Mouse (Mus musculus): ENCODE data around the gene Alms1.

Gene Alms1

DNA sequence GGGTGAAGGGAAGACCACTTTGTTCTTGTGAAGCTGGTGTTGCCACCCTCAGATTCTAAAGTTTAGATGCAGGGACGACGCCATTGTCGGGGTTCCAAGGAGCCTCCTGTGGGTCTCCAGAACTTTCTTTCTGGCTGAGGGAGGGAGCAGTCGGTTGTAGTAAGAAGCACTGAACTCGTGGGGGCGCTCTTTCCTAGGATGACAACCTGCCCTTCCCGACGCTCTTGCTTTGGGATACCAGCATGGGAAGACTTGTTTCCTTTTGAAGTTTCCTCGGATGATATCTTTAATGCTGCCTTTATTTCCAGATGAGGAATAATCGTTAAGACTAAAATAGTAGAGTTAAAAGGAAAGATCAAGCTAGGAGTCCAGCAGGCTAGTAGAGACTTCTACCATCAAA is 125.8 kb downstream of the Alms1 start, which contains the start of gene Nat8f7:
Nat8f7 (minus strand) TSS at position 101 of the 400 bp plus-strand sequence.
- peak in 1 of 2 experiments; percentile 2 for DNase-seq (ENCODE audit: low spot score in 2 of 2)
